Mouse (Mus musculus) right cerebral cortex, adult 18-20 months (tissue): Measurements from ENCODE around the gene Fam19a4.

Experiments
- DNase-seq: peaks from one replicate; pipeline ENCODE4 v3.0.0; 2022; ENCODE audit warnings: mixed read lengths

Fam19a4 gene

GRCm38 (mm10) chr6:97060074-97060681, at the start of gene Fam19a4:
Gene Fam19a4, minus strand, starts transcription at chr6:97060413.
- DNase-seq, result no peak

- peak; percentile 61 for DNase-seq
Observed at GRCm38 (mm10) chr6:97106777-97107176, 46.6 kb upstream of the Fam19a4 start.

GRCm38 (mm10) chr6:97106106-97106505, 45.9 kb upstream of the Fam19a4 start:
- DNase-seq, result no peak

- DNase-seq, result no peak
Observed at GRCm38 (mm10) chr6:97104264-97104852, 44.1 kb upstream of the Fam19a4 start.

GRCm38 (mm10) chr6:97101958-97102702, 41.9 kb upstream of the Fam19a4 start:
- no peak for DNase-seq

- no peak for DNase-seq
Observed at GRCm38 (mm10) chr6:97101190-97101957, 41.2 kb upstream of the Fam19a4 start.

- no peak for DNase-seq
Observed at GRCm38 (mm10) chr6:97082336-97082735, 22.1 kb upstream of the Fam19a4 start.

GRCm38 (mm10) chr6:97080016-97080415, 19.8 kb upstream of the Fam19a4 start:
- no peak for DNase-seq

GRCm38 (mm10) chr6:97059599-97059998, 614 bp downstream of the Fam19a4 start:
- DNase-seq, result no peak

- DNase-seq, result no peak
Observed at GRCm38 (mm10) chr6:97052196-97052770, 7.9 kb downstream of the Fam19a4 start.

- no peak for DNase-seq
Observed at GRCm38 (mm10) chr6:97048403-97048802, 11.8 kb downstream of the Fam19a4 start.

GRCm38 (mm10) chr6:97046541-97046940, 13.7 kb downstream of the Fam19a4 start:
- no peak for DNase-seq

- DNase-seq, result peak; percentile 7
Observed at GRCm38 (mm10) chr6:97027110-97027677, 33.0 kb downstream of the Fam19a4 start.

GRCm38 (mm10) chr6:97019323-97019722, 40.9 kb downstream of the Fam19a4 start:
- DNase-seq, result no peak

- DNase-seq, result no peak
Observed at GRCm38 (mm10) chr6:97016711-97017110, 43.5 kb downstream of the Fam19a4 start.

GRCm38 (mm10) chr6:97016018-97016417, 44.2 kb downstream of the Fam19a4 start:
- no peak for DNase-seq

- DNase-seq, result peak; percentile 54
Observed at GRCm38 (mm10) chr6:97006513-97007094, 53.6 kb downstream of the Fam19a4 start.

- peak; percentile 21 for DNase-seq
Observed at GRCm38 (mm10) chr6:97005038-97005437, 55.2 kb downstream of the Fam19a4 start.

- no peak for DNase-seq
Observed at GRCm38 (mm10) chr6:96995556-96996159, 64.6 kb downstream of the Fam19a4 start.

GRCm38 (mm10) chr6:96991741-96992140, 68.5 kb downstream of the Fam19a4 start:
- no peak for DNase-seq

- no peak for DNase-seq
Observed at GRCm38 (mm10) chr6:96977537-96977936, 82.7 kb downstream of the Fam19a4 start.

- no peak for DNase-seq
Observed at GRCm38 (mm10) chr6:96944796-96945195, 115.4 kb downstream of the Fam19a4 start.
